1 mouse cellular context compared by ENCODE assay signal in genomic region chr15:103180406-103180805, GRCm38 (mm10).
TF ChIP-seq lines count a peak whose summit lies in the region.

No protein-coding gene starts in this region.

TF ChIP-seq in CH12.LX, 34 proteins besides CTCF, POLR2A, EP300 and RAD21 (continued from another document):
- TF ChIP-seq MAZ (IDR thresholded peaks at IDR 0.05; ENCODE audit: low read depth, low read length) = 0 out of 2 replicates have a peak, but pooled peaks have one; percentile 28
- no peak for TF ChIP-seq ZNF384 (IDR thresholded peaks at IDR 0.05; ENCODE audit: low read depth, low read length)
- TF ChIP-seq E2F4 (IDR thresholded peaks at IDR 0.05; ENCODE audit: insufficient replicate concordance, low read depth, low read length) = no peak
- TF ChIP-seq BHLHE40 (IDR thresholded peaks at IDR 0.05; ENCODE audit: low read depth, low read length) = no peak
- no peak for TF ChIP-seq ELF1 (IDR thresholded peaks at IDR 0.05; ENCODE audit: low read depth, low read length)
- TF ChIP-seq USF2 (conservative IDR thresholded peaks at IDR 0.05; ENCODE audit: low read depth, low read length) = no peak
- peak; percentile 80 for TF ChIP-seq IRF4 (IDR thresholded peaks at IDR 0.05; ENCODE audit: low read depth, low read length)
- no peak for TF ChIP-seq KAT2A (IDR thresholded peaks at IDR 0.05; ENCODE audit: insufficient replicate concordance, low read length)
- TF ChIP-seq TCF12 (IDR thresholded peaks at IDR 0.05; ENCODE audit: low read depth, low read length) = peak; percentile 76; the same call in 1 of the 2 replicates
- no peak for TF ChIP-seq PAX5 (IDR thresholded peaks at IDR 0.05; ENCODE audit: low read length)
- 0 out of 2 replicates have a peak, but pooled peaks have one; percentile 24 for TF ChIP-seq ETS1 (conservative IDR thresholded peaks at IDR 0.05; ENCODE audit: low read depth, low read length)
- no peak for TF ChIP-seq ZKSCAN1 (IDR thresholded peaks at IDR 0.05; ENCODE audit: borderline replicate concordance, low read depth, low read length)
- no peak for TF ChIP-seq RCOR1 (conservative IDR thresholded peaks at IDR 0.05; ENCODE audit: low read depth, low read length)
- no peak for TF ChIP-seq NELFE (IDR thresholded peaks at IDR 0.05; ENCODE audit: low read depth, low read length)
- TF ChIP-seq GABPA (IDR thresholded peaks at IDR 0.05; ENCODE audit: insufficient replicate concordance, low read depth, low read length) = no peak
- TF ChIP-seq MAX (IDR thresholded peaks at IDR 0.05; ENCODE audit: low read length) = no peak
- TF ChIP-seq ZC3H11A (IDR thresholded peaks at IDR 0.05; ENCODE audit: low read depth, low read length) = no peak
- TF ChIP-seq MAFK (IDR thresholded peaks at IDR 0.05; ENCODE audit: insufficient replicate concordance, low read length) = no peak
- no peak for TF ChIP-seq JUND (conservative IDR thresholded peaks at IDR 0.05; ENCODE audit: low read depth, low read length)
TF ChIP-seq in CH12.LX: peak in this region for 4.
